Mouse (Mus musculus): Measurements from ENCODE around the gene Rmi2.
A peak's percentile ranks its signal among the peaks of the same experiment; 100 is the strongest.
"Not testable (repeated sequence)": the region's sequence is repeated elsewhere in the genome, so short reads cannot be mapped to it uniquely, and the experiment has no call there.

The Rmi2 gene

GRCm38 (mm10) chr16:10827766-10828460 is 6.9 kb upstream of the Rmi2 start:
- no peak for DNase-seq

- peak; percentile 26 for DNase-seq
Observed at GRCm38 (mm10) chr16:10828461-10828805, 6.4 kb upstream of the Rmi2 start.

GRCm38 (mm10) chr16:10834542-10834910 is 333 bp upstream of the Rmi2 start:
- no peak for DNase-seq

- DNase-seq = no peak
Observed at GRCm38 (mm10) chr16:10836388-10836787, 1.5 kb downstream of the Rmi2 start.

GRCm38 (mm10) chr16:10837250-10837649 is 2.4 kb downstream of the Rmi2 start:
- DNase-seq = no peak

- DNase-seq = no peak
Observed at GRCm38 (mm10) chr16:10837903-10838302, 3.0 kb downstream of the Rmi2 start.

GRCm38 (mm10) chr16:10838487-10839245 is 3.8 kb downstream of the Rmi2 start:
- DNase-seq = peak; percentile 31

- DNase-seq = no peak
Observed at GRCm38 (mm10) chr16:10840018-10840417, 5.2 kb downstream of the Rmi2 start.

GRCm38 (mm10) chr16:10842282-10842855 is 7.5 kb downstream of the Rmi2 start:
- DNase-seq = peak; percentile 61

- peak; percentile 56 for DNase-seq
Observed at GRCm38 (mm10) chr16:10843486-10844318, 8.8 kb downstream of the Rmi2 start.

GRCm38 (mm10) chr16:10844319-10844670 is 9.4 kb downstream of the Rmi2 start:
- no peak for DNase-seq

GRCm38 (mm10) chr16:10845952-10846351 is 11.1 kb downstream of the Rmi2 start:
- no peak for DNase-seq

- DNase-seq = peak; percentile 73
Observed at GRCm38 (mm10) chr16:10846503-10846902, 11.6 kb downstream of the Rmi2 start.

GRCm38 (mm10) chr16:10849965-10850861 is 15.4 kb downstream of the Rmi2 start:
- DNase-seq = peak; percentile 75

GRCm38 (mm10) chr16:10850905-10851304 is 16.0 kb downstream of the Rmi2 start:
- no peak for DNase-seq

GRCm38 (mm10) chr16:10852216-10852615 is 17.4 kb downstream of the Rmi2 start:
- DNase-seq = not testable (repeated sequence)

GRCm38 (mm10) chr16:10859726-10860245 is 24.9 kb downstream of the Rmi2 start:
- DNase-seq = no peak

- DNase-seq = no peak
Observed at GRCm38 (mm10) chr16:10861408-10861807, 26.5 kb downstream of the Rmi2 start.

- no peak for DNase-seq
Observed at GRCm38 (mm10) chr16:10864833-10865591, 30.2 kb downstream of the Rmi2 start.

GRCm38 (mm10) chr16:10865592-10865987 is 30.7 kb downstream of the Rmi2 start:
- DNase-seq = peak; percentile 48

GRCm38 (mm10) chr16:10866841-10867240 is 32.0 kb downstream of the Rmi2 start:
- DNase-seq = no peak

Data from kidney, postnatal 14 days (tissue).